Mouse (Mus musculus) kidney, adult 2 months (tissue): ENCODE measurements around the gene S100a11.

ENCODE experiments used
- CTCF ChIP-seq: fragments of 200-500 bp; conservative IDR thresholded peaks from 2 replicates; pipeline ENCODE4 v1.5.1; 2011; ENCODE audit warnings: low read depth, mild to moderate bottlenecking, control low read depth, low read length, moderate library complexity, mixed read lengths; ENCODE audit not compliant: insufficient read depth, insufficient read length
- POLR2A ChIP-seq: fragments of 200-500 bp; IDR thresholded peaks from one replicate; pipeline ENCODE4 v1.6.1; 2011; ENCODE audit warnings: low read depth, low read length, control low read depth

DNA sequence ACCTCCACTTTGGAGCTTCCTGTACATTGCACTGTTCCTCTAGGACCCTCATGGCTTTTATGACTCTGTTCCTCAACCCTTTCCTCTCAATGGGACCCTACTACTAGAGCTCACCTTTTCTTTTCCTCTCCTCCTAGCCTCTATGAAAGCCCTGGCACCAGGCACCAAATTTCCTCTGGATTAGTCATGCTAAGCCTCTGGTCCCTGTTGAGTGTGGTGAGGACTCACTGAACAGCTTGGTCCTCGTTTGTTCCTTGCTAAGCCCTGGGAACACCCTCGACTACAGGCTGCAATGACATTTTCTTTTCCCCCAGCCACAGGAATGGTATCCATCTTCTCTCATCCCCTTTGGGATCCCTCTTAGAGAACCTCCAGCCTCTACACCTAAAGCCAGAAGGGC, 21.2 kb downstream of the S100a11 start:
- TF ChIP-seq CTCF = no peak
- no peak for TF ChIP-seq POLR2A
